Mouse (Mus musculus): Measurements from ENCODE around the gene Mrpl21.

Gene Mrpl21

DNA sequence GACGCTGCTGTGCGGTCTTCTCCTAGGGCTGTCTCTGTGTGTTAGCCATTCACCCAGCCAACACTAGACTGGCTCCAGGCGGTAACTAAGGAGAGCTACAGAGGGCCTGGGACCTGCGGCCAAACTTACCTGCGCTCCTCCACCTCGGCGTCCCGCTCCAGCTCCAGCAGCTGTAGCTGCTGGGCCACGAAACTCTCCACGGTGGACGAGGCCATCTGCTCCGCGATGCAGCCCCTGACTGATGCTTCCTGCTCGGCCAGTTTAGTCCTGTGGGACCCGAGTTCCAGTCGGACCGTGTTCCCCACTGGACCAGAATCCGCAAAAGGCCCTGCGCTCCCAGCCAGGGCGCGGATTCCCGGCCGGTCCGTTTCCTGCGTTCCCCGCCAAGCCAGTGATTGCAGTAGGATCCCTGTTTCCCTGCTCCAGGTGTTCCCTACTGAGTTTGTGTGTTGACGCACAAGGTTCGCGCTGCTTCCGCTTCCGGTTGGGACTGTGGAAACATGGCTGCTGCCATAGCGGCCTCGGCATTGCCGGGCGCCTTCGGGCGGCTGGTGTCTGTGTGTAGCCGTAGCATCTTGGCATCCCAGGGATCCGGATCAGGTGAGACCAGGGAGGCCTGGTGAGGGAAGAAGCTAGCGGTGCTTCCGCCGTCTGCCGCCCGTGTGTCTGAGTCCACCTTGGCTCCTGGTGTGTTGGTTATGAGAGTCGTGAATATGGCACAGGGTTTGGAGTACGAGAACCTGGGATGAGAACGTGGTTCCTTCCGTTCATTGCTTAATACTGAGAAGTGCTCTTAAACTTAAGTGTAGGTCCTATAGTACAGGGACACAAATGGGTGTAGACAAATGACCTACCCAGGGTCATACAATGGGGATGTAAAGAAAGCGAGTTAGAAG, at the start of gene Mrpl21, which contains the start of gene Ighmbp2:
Gene Mrpl21, plus strand, starts transcription at position 330 of the 896 bp plus-strand sequence.
Gene Ighmbp2, minus strand, starts transcription at position 446 of the 896 bp plus-strand sequence.
- DNase-seq = peak; percentile 94

DNA sequence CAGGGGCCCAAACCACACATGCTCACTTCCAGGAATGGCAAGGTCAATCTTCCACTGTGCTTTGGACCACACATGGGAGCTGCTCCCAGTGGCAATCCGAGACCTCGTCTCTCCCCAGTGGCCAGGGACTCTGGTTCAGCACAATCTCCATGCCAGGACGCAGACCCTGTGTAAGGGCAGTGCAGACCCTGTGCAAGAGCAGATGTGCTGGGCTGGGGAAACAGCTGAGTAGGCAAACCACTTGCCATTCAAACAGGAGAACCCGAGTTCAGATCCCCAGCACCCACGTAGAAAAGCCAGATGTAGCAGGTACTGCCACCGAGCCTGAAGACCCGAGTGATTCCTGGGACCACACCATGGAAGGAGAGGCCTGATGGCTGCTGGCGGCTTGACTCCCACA, 22.7 kb upstream of the Mrpl21 start:
- DNase-seq = no peak

DNA sequence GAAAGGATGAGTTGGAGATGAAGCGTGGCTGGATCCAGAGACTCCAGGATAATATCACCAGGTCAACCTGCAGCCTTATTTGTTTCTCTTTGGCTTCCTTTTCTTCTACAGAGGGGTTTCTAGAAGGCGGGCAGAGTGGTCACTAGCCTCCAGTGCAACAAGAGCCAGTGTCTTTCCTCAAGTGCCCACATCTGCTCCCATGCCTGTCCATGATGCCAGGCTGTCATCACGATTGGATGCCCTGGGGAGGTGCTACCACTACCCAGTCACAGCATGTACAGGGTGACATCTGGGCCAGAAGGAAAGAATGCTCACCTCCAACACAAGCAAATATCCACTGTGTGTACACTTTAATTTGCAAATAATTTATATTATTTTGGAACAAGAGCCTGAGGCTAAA, 22.1 kb upstream of the Mrpl21 start:
- DNase-seq = no peak

DNA sequence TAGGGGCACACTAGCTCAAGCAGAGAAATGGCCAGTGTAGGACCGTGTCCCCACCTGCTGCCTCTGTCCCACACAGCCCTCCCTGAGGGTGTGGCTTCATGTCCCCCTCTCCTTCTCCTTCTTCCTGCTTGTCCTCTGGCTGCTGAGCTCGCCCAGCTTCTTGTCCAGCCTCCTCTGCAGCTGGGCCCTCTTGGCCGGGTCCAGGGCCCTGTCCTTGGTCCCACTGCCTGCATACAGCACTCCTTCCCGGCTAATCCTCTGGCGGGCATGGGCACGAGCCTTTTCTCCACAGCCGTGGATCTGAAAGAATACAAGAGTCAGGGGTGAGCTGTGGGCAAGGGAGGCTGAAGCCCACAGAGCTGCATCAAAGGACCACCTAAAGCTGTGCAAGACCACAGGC, 21.4 kb upstream of the Mrpl21 start:
- DNase-seq = no peak

DNA sequence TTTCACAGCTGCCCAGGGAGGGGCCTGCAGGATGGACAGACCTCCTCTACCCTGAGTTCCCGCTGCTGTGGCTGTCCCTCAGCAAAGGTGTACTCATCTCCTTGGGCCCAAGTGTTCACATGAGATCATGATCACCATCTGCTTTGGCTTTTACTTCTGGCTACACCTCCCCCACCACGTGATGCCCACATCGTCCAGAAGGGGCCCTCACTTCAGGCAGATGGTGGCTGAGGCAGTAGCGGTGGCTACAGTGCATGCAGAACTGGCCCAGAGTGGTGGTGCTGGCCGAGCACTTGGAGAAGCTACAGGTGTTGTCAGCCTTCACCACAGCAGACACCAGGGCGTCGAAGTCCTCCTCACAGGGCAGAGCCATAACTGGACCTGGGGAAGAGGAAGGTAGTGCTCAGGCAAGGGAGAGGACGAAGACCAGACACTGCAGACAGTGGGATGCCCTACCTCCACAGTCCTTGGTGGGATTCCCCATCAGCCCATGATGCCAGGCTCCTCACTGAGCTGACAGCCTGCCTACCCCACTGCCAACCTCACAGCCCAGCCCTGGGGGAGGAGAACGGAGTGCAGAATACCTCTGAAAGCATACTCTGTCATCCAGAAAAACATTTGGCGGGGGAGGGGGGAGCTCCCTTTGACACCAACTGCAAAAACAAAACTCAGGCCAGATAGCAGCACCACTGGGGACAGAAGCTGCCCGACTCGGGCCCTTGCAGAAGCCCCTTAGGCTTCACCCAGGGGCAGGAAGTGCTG, 20.8 kb upstream of the Mrpl21 start:
- no peak for DNase-seq

DNA sequence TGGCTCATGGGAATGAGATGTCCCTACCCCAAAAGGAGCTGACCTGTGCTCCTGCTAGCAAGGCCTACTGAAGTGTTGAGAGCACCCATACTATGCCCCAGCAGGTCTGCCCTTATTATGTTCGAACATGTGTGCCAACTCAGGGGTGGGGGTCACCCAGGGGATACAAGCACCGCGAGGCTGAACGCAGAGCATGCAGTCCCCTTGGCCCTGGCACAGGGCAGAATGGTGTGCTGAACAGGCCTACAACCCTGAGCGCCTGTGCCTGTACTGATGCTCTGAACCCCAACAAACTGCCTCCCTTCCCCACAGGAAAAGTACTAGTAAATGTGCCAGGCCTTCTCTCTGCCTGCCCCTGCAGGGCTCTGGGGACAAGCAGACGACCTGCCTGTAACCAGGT, 18.4 kb upstream of the Mrpl21 start:
- no peak for DNase-seq

DNA sequence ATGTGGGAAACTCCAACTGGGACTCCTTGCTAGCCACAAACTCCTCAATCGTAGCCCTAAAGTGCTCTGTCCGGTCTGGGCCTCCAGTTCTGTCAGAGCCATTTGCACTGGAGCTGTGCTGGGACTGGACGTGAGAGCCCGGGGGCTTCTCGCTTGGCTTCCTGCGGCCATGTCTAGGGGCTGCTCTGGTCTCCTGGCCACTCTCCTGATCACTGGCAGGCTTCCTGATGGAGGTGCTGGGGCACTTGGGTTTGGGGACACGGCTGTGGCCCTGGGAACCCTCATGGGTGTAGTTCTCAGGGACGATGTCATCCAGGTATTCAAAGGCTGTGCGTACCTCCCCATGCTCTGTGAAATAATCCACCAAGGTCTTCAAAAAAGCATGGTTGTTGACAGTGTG, 17.5 kb upstream of the Mrpl21 start:
- no peak for DNase-seq

DNA sequence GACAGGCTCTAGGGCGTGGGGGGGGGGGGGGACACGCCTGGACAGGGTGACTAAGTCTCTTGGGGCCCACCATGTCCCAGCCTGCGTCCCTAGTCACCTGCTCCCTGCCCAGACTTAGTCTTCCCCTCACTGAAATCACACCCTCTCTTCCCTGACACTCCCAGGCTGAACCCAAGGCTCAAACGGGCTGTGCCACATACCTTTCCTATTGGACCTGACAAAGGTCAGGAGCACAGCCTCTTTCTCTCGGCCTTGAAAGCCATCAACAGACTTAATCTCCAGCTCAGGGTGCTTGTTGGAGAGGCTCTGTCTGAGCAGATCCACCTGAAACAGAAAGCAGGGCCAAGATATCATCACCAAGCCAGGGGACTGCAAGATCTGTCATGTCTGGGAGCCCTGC, 16.6 kb upstream of the Mrpl21 start:
- no peak for DNase-seq

DNA sequence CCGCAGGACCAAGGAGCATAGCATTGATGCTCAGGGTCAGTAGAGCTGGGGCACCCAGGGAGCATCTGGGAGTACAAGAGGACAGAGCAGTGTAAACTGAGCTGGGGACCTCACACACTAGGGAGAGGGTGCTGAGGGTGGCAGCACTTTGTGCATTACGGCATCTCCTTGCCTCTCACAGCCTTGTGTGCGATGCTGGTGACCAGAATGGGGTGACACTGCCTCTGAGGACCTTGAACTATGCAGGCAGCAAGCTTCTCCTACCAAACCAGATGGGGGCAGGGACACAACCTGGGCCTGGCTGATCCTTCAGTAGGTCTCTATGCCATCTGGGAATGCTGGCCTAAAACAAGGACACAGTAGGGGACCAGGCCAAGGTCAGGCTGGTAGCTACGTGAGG, 16.0 kb upstream of the Mrpl21 start:
- no peak for DNase-seq

DNA sequence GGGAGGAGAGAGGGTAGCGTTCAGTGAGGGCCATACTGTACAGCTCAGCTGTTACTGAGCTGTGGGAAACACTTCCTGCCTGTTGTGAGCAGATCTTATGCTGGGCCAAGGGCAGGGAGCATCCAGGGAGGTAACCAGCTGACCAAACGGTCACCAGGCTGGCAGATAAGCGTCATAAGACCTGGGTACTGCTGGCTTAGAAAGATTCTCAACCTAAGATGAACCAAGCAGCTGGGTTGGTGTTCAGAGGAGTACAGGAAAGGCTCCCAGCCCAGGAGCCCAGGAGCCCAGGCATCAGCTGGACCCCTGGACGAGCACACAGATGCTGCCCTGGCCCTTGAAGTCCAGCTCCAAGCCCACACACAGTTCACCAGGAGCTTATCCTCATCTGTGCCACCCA, 15.4 kb upstream of the Mrpl21 start:
- no peak for DNase-seq

DNA sequence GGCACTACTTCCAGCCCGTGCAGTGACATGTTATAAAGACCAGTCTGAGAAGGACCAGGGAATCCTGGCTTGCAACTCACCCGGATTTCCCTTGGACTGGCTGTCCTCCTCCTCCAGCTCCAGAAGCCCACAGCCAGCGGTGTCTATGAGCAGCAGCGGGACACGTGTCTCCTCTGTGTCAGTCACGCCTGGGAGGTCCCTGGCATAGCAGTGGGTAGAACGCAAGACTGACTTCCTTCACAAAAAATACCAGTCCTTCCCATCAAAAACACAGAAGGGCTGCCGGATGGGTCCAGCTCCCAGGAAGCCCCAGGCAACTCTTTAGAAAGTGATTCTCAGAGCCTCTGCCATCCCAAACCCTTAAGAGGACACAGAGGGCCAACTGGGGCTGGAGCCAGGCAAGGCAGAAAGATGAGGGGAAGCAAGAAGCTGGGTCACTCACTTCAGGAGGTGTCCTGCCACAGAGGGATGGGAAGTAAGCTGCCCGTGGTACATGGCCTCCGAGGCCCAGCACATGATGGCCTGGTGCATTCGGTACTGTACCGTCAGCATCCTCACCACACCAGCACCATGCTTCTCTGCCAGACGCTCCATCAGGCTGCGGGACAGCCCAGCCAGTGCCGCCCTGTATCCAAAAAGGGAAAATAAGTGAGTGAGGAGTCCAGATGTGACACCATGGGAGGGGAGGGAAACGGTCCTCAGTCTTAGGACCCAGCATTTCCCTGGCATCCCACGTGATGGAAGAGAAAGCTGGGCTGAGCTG, 14.3 kb upstream of the Mrpl21 start:
- DNase-seq = no peak

DNA sequence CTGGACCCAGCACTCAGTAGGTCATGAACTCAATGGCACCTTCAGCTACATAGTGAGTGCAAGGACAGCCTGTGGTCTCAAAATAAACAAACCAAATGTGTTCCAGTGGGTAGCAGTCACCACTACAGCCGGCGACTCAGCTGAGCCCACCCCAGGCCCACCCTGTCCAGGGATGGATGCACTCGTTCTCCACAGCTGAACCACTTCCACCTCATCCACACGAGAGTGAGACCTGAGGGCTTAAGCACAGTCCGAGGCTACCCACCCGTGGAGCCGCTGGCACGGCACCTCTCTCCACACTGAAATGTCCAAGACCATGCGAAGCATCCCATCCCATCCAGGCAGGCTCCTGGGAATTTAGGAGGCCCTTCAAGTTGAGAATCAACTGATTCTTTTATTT, 13.4 kb upstream of the Mrpl21 start:
- DNase-seq = no peak

DNA sequence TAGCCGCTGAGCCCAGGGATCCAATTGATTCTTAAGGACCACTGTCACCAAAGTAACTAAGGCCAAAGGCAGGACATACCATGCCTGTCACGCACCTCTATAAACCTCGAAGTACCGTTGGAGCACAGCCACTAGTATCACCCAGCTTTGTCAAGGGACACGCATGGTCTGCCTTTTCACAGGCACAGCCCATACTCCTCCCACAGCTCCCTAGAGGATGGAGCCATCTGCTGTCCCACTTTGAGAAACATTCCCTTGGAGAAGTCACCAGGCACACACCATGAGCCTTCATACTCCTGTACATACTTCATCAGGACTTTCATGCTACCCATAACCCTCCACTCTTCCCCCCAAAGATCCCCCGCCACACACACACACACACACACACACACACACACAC, 12.9 kb upstream of the Mrpl21 start:
- DNase-seq = no peak

DNA sequence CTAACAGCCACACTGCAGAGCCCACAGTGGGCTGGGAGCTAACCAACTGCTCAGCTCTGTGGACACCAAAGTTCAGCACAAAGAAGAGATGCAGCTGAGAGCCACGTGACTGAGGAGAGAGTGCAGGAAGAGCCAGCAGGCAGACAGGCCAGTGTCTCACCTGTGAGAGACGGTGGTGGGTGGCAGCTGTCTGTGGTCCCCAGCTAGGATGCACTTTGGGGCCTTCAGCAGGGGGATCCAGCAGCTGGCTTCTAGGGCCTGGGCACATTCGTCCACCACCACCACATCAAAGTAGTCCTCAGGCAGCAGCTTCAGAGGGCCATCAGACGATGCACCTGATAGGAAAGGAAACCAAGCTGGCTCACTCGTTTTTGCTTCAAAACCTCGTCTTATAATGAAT, 11.3 kb upstream of the Mrpl21 start:
- DNase-seq = no peak

DNA sequence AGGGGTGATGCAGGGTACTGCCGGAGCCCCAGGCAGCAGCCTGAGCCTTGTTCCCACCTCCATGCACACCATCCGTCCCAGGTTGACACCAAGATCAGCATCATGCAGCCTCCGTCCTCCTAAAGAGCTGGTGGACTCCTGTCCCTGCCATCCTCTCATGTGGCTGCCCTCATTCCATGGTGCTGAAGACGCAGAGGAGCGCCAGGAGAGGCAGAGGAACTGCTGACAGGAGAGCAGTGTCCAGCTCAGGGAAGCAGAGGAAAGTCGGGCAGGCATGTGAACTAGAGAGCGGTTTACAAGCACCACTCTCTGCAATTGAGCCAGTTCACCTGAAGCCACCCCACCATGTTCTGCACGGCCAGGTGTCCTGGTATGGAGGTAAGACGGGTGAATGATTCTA, 9.4 kb upstream of the Mrpl21 start:
- no peak for DNase-seq

DNA sequence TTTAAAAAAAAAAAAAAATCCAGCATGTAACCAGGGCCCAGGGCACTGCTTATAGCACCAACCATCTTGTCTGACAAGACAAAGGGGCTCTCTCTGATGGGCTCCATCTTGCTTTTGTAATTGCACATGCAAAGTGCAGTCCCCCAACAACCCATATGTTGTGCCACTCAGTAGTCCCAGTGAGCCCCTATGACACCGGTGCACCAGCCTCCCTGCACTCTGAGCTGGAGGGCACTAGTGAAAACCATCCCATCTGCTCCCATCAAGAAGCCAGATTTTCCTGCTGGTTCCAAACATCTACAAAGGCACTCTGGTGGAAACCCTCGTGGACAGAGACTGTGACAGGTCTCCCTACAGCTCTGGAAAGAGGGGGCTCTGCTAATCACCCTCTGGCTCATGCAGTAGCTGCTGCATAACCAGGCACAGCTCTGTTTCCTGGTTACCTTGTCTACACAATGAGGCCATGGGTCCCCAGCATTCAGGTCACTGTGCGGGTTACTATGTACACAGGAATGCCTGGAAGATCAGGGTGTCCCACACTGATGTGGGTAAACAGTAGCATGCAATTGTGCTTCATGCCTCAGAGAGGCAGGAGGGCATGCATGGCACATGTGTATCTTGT, 6.8 kb upstream of the Mrpl21 start:
- DNase-seq = no peak

DNA sequence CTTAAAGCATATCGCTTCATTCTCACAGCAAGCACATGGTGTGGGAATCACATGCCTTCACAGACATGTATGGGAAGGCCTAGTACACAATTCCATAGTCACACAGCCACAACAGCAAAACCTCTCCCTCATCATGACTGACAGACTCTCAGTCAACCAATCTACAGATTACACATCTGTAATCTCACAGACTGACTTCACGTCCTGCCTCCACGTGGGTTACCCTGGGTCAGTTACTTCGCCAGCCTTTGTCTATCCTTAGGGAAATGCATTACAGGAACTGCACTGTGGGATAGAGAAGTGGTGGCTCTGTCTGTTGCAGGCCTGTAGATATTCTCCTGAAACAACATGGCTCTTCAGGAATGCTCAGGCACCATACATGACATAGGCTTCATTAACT, 815 bp upstream of the Mrpl21 start:
- DNase-seq = no peak

DNA sequence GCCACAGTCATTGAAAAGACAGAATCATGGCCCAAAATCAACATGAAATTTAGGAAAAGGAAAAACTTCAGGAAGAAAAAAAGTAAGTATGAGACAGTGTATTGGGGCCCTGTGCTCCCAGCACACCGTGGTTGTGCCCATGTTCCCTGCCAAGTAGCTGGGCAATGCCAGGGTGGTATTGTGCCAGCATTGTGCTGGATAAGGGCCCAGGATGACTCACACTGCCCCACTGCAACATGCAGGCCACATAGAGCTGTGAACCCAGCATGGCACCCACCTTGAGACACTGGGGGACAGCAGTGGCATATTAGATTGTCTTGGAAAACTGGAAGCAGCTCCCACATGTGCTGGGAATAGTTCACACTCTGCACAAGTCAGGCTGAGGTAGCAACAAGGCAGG, 6.3 kb downstream of the Mrpl21 start:
- DNase-seq = peak; percentile 32

DNA sequence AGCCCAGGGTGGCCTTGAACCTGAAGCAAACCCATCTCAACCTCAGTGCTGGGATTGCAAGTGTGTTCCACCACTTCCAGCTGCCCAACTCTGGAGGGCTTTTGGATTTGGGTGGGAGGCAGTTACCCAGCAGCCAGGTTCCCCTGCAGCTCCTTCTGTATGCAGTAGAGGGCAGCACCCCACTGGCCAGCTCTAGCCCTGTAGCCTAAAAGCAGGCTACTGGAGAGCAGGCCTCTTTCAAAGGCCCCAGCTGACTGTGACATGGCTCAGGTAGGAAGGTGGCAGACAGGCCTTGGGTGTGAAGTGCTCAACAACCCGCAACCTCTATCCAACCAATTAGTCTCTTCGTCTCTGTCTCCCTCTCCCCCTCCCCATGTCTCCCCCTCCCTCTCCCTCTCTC, 9.3 kb downstream of the Mrpl21 start:
- no peak for DNase-seq

DNA sequence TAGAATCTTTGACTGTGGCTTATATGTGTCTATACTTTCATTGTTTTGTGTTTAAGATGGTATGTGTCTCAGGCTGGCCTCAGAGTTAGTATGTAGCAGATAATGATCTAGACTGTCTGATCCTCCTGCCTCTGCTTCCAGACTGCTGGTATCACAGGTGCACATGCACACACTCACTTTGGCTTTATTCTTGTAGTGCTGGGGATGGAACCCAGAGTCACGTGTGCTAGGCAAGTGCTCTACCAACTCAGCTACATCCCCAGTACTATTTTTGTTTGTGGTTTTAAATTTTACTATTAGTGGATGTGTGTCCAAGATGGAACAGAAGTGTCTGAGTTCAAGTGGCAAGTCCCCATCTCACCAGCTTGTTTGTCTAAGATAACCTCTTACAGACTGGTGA, 10.3 kb downstream of the Mrpl21 start:
- no peak for DNase-seq

DNA sequence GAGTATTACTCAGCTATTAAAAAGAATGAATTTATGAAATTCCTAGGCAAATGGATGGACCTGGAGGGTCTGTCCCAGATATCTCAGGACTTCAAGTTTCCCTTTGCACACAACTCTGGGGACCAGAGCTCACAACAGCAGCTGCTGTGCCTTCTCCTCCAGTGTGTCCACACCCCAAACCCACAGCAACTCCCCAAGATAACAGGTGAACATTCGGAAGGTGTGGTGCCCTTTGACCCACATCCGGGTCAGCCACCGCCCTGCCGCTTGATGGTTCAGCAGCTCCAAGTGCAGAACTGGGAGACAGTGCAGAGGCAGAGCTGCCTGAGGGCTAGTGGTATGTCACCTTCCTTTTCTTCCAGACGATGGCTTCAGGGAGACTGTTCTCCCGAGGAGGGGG, 12.5 kb downstream of the Mrpl21 start:
- DNase-seq = no peak

DNA sequence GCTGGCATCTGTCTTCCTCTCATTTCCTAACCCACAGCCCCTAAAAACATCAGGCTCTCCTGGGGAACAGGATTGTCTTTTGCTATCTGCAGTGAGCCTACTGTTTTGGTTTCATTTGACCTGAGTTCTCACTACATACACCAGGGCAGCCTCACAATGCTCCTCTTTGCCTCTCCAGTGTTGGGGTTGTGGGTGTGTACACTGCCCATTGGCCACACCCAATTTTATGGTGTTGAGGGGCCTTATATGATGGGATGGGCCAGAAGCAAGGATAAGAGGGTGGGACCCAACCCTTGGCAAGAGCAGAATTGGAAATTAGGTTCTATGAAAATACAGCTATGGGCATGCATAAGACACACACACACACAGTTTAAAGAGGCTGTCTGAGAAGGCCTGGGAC, 14.3 kb downstream of the Mrpl21 start:
- no peak for DNase-seq

DNA sequence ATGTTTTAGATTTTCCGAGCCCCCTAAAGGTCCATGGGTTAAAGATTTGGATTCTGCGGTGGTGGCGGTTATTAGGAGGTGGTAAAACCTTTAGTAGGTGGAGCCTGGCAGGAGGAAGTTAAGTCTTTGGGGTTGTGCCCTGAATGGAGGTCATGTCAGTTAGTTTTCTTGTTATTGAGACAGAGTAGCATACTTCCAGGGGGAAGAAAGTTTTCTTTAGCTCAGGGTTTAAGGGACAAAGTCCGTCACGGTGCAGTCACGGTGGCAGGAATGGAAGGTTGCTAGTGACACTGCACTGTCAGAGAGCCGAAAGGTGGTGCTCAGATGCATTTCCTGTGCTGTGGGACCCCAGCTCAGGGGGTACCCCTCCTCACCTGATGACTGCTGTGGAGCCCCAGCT, 15.1 kb downstream of the Mrpl21 start:
- no peak for DNase-seq

All from cerebellum, adult 8-10 months (tissue).